Mouse (Mus musculus): ENCODE results near the gene Nt5c. TPM values are rescaled to one million over a fixed set of nuclear protein-coding genes. Genes with fewer than 3 reads are reported as not detected.
"Not testable (repeated sequence)": the region's sequence is repeated elsewhere in the genome, so short reads cannot be mapped to it uniquely, and the experiment has no call there.

Nt5c gene
- total RNA-seq (2015; ENCODE audit: low replicate concordance) (32.8 and 52.3 TPM in 2 replicates), total RNA-seq (2017; ENCODE audit: low replicate concordance) (14.1 and 16.0 TPM in 2 replicates)

GRCm38 (mm10) chr11:115491356-115492083 lies at the start of gene Nt5c:
Gene Nt5c, minus strand, starts transcription at chr11:115491862.
- ATAC-seq (replicated peaks; ENCODE audit: low FRiP score, poor library complexity, severe bottlenecking), result peak; percentile 91

- 0 out of 2 replicates have a peak, but pooled peaks have one; percentile 6 for ATAC-seq (replicated peaks; ENCODE audit: low FRiP score, poor library complexity, severe bottlenecking)
These were observed 46.4 kb upstream of the Nt5c start for GRCm38 (mm10) chr11:115538045-115538444.

GRCm38 (mm10) chr11:115536856-115537568 lies 45.4 kb upstream of the Nt5c start:
- peak; percentile 22; the same call in 1 of the 2 replicates for ATAC-seq (replicated peaks; ENCODE audit: low FRiP score, poor library complexity, severe bottlenecking)

- ATAC-seq (replicated peaks; ENCODE audit: low FRiP score, poor library complexity, severe bottlenecking), result peak; percentile 87
These were observed 44.5 kb upstream of the Nt5c start, which contains the start of gene Sumo2 for GRCm38 (mm10) chr11:115536038-115536681. Gene Sumo2, minus strand, starts transcription at chr11:115536276.

GRCm38 (mm10) chr11:115535401-115536037 lies 43.9 kb upstream of the Nt5c start:
- peak; percentile 52 for ATAC-seq (replicated peaks; ENCODE audit: low FRiP score, poor library complexity, severe bottlenecking)

- 0 out of 2 replicates have a peak, but pooled peaks have one; percentile 9 for ATAC-seq (replicated peaks; ENCODE audit: low FRiP score, poor library complexity, severe bottlenecking)
These were observed 43.2 kb upstream of the Nt5c start for GRCm38 (mm10) chr11:115534759-115535371.

GRCm38 (mm10) chr11:115526446-115526845 lies 34.8 kb upstream of the Nt5c start:
- not testable (repeated sequence) for ATAC-seq (replicated peaks; ENCODE audit: low FRiP score, poor library complexity, severe bottlenecking)

GRCm38 (mm10) chr11:115522703-115523102 lies 31.0 kb upstream of the Nt5c start:
- ATAC-seq (replicated peaks; ENCODE audit: low FRiP score, poor library complexity, severe bottlenecking), result no peak

GRCm38 (mm10) chr11:115522238-115522637 lies 30.6 kb upstream of the Nt5c start:
- ATAC-seq (replicated peaks; ENCODE audit: low FRiP score, poor library complexity, severe bottlenecking), result no peak

- no peak for ATAC-seq (replicated peaks; ENCODE audit: low FRiP score, poor library complexity, severe bottlenecking)
These were observed 29.4 kb upstream of the Nt5c start for GRCm38 (mm10) chr11:115521080-115521479.

GRCm38 (mm10) chr11:115520218-115520617 lies 28.6 kb upstream of the Nt5c start:
- no peak for ATAC-seq (replicated peaks; ENCODE audit: low FRiP score, poor library complexity, severe bottlenecking)

GRCm38 (mm10) chr11:115519581-115519980 lies 27.9 kb upstream of the Nt5c start:
- ATAC-seq (replicated peaks; ENCODE audit: low FRiP score, poor library complexity, severe bottlenecking), result no peak

- ATAC-seq (replicated peaks; ENCODE audit: low FRiP score, poor library complexity, severe bottlenecking), result no peak
These were observed 27.0 kb upstream of the Nt5c start for GRCm38 (mm10) chr11:115518693-115519092.

GRCm38 (mm10) chr11:115516942-115517341 lies 25.3 kb upstream of the Nt5c start:
- no peak for ATAC-seq (replicated peaks; ENCODE audit: low FRiP score, poor library complexity, severe bottlenecking)

GRCm38 (mm10) chr11:115515021-115515420 lies 23.4 kb upstream of the Nt5c start:
- no peak for ATAC-seq (replicated peaks; ENCODE audit: low FRiP score, poor library complexity, severe bottlenecking)

- ATAC-seq (replicated peaks; ENCODE audit: low FRiP score, poor library complexity, severe bottlenecking), result peak; percentile 76
These were observed 22.6 kb upstream of the Nt5c start, which contains the start of gene Jpt1 for GRCm38 (mm10) chr11:115514238-115514663. Gene Jpt1, minus strand, starts transcription at chr11:115514387.

GRCm38 (mm10) chr11:115513271-115514237 lies 21.9 kb upstream of the Nt5c start:
- ATAC-seq (replicated peaks; ENCODE audit: low FRiP score, poor library complexity, severe bottlenecking), result peak; percentile 48
